Mouse (Mus musculus) G1E (cell line): Measurements from ENCODE around the gene Adamtsl4. TPM values are rescaled to one million over a fixed set of nuclear protein-coding genes. Genes with fewer than 3 reads are reported as not detected.

Source experiments
- ATAC-seq: 2 replicates; pipeline ENCODE4 v1.8.0; 2016; ENCODE audit warnings: mild to moderate bottlenecking; ENCODE audit not compliant: insufficient number of reproducible peaks, poor library complexity, low FRiP score, severe bottlenecking; ENCODE audit errors: extremely low read depth
- DNase-seq: peaks from one replicate; pipeline ENCODE4 v3.0.0; 2012; ENCODE audit warnings: low spot score
- H3K27me3 ChIP-seq: 2 replicates; pipeline ENCODE4 v1.6.1; 2012; ENCODE audit warnings: mild to moderate bottlenecking, low read length, inconsistent platforms; ENCODE audit not compliant: insufficient read depth
- H3K36me3 ChIP-seq: replicated peaks from 2 replicates; pipeline ENCODE3; 2012; ENCODE audit warnings: mild to moderate bottlenecking, inconsistent platforms
- H3K4me1 ChIP-seq: 2 replicates; pipeline ENCODE4 v1.6.1; 2012; ENCODE audit warnings: low read depth, low read length, inconsistent platforms, mixed read lengths; ENCODE audit not compliant: insufficient read depth
- H3K4me3 ChIP-seq: 2 replicates; pipeline ENCODE4 v1.5.1; 2012; ENCODE audit warnings: low read depth, mild to moderate bottlenecking, inconsistent platforms, low read length, moderate library complexity, mixed read lengths
- H3K9me3 ChIP-seq: replicated peaks from 2 replicates; pipeline ENCODE4 v1.6.1; 2012; ENCODE audit warnings: inconsistent platforms
- CTCF ChIP-seq: IDR thresholded peaks from 2 replicates; pipeline ENCODE4 v1.5.1; 2012; ENCODE audit warnings: low read depth, low read length, inconsistent platforms, mixed read lengths
- GATA1 ChIP-seq: IDR thresholded peaks from 2 replicates; pipeline ENCODE4 v1.6.1; 2012; ENCODE audit warnings: borderline replicate concordance, low read length, inconsistent platforms, mixed read lengths
- GATA2 ChIP-seq: IDR thresholded peaks from 2 replicates; pipeline ENCODE4 v1.6.1; 2012; ENCODE audit warnings: low read depth, low read length, inconsistent platforms, borderline replicate concordance
- POLR2AphosphoS5 ChIP-seq: IDR thresholded peaks from 2 replicates; pipeline ENCODE4 v1.6.1; 2012; ENCODE audit warnings: low read depth, low read length, inconsistent platforms; ENCODE audit not compliant: insufficient replicate concordance
- TAL1 ChIP-seq: conservative IDR thresholded peaks from 2 replicates; pipeline ENCODE4 v1.6.1; 2012; ENCODE audit warnings: low read depth, low read length, inconsistent platforms, mixed read lengths
- polyA plus RNA-seq: library from polyadenylated mRNA; stranded (reverse); fragments of >175 nt; gene quantifications from 2 replicates; pipeline ENCODE4 v1.2.3, GENCODE M21; 2012
- total RNA-seq, 2 experiments: library from RNA; stranded (forward) in 1 of 2; stranded (reverse) in 1 of 2; fragments of 200-1000 nt in 1 of 2; fragments of >200 nt in 1 of 2; fragmentation: Nextera tagmentation in 1 of 2; gene quantifications; 2 replicates each; pipeline ENCODE4 v1.2.3; 2014 to 2017

Adamtsl4 gene
- total and polyA plus RNA-seq, 3 experiments = 0.11 TPM; not detected in 2

GRCm38 (mm10) chr3:95639694-95640093 lies 48.0 kb downstream of the Adamtsl4 start:
- Histone ChIP-seq H3K36me3 (peaks cover 73% of the 10 kb centered on the region), H3K9me3 (no peaks in the 10 kb centered on the region), H3K4me3 (no peak overlapping the region), H3K27me3 (no peaks in the 10 kb centered on the region), H3K4me1 (peaks cover 48% of the 10 kb centered on the region)
- TF ChIP-seq POLR2AphosphoS5 (no peak), GATA1 (no peak), CTCF (no peak), GATA2 (no peak), TAL1 (no peak)
- ATAC-seq (no peak), DNase-seq (no peak)

GRCm38 (mm10) chr3:95636072-95636471 lies 51.6 kb downstream of the Adamtsl4 start:
- Histone ChIP-seq H3K36me3 (peaks cover 96% of the 10 kb centered on the region), H3K4me1 (peaks cover 23% of the 10 kb centered on the region), H3K27me3 (no peaks in the 10 kb centered on the region), H3K4me3 (no peak overlapping the region), H3K9me3 (no peaks in the 10 kb centered on the region)
- DNase-seq (no peak), ATAC-seq (no peak)
- no peak for TF ChIP-seq GATA1

GRCm38 (mm10) chr3:95635636-95636035 lies 52.1 kb downstream of the Adamtsl4 start:
- Histone ChIP-seq H3K4me3 (no peak overlapping the region), H3K36me3 (peaks cover 97% of the 10 kb centered on the region), H3K27me3 (no peaks in the 10 kb centered on the region), H3K4me1 (peaks cover 23% of the 10 kb centered on the region), H3K9me3 (no peaks in the 10 kb centered on the region)
- TF ChIP-seq TAL1 = no peak
- DNase-seq = no peak
- ATAC-seq = no peak

- peaks cover 100% of the 10 kb centered on the region for H3K36me3 ChIP-seq
- no peaks in the 10 kb centered on the region for H3K27me3 ChIP-seq
- no peak overlapping the region for H3K4me3 ChIP-seq
- peaks cover 31% of the 10 kb centered on the region for H3K4me1 ChIP-seq
- TF ChIP-seq POLR2AphosphoS5 (no peak), CTCF (peak; percentile 52)
- DNase-seq = peak; percentile 35
- H3K9me3 ChIP-seq = no peaks in the 10 kb centered on the region
- no peak for ATAC-seq
These were observed 54.8 kb downstream of the Adamtsl4 start for GRCm38 (mm10) chr3:95632648-95633588.

GRCm38 (mm10) chr3:95631304-95631703 lies 56.4 kb downstream of the Adamtsl4 start:
- no peak for DNase-seq
- Histone ChIP-seq H3K27me3 (no peaks in the 10 kb centered on the region), H3K9me3 (no peaks in the 10 kb centered on the region), H3K4me3 (no peak overlapping the region), H3K4me1 (peaks cover 35% of the 10 kb centered on the region), H3K36me3 (peaks cover 100% of the 10 kb centered on the region)
- ATAC-seq = no peak
- TF ChIP-seq TAL1 (no peak), GATA2 (no peak), GATA1 (no peak), POLR2AphosphoS5 (no peak), CTCF (no peak)

GRCm38 (mm10) chr3:95630856-95631255 lies 56.9 kb downstream of the Adamtsl4 start:
- no peak for DNase-seq
- H3K4me1 ChIP-seq = peaks cover 40% of the 10 kb centered on the region
- no peaks in the 10 kb centered on the region for H3K27me3 ChIP-seq
- H3K36me3 ChIP-seq = peaks cover 100% of the 10 kb centered on the region
- no peak for TF ChIP-seq GATA2
- no peak for TF ChIP-seq CTCF
- no peak for TF ChIP-seq POLR2AphosphoS5
- no peak for TF ChIP-seq GATA1
- no peak for TF ChIP-seq TAL1
- ATAC-seq = no peak
- H3K9me3 ChIP-seq = no peaks in the 10 kb centered on the region
- H3K4me3 ChIP-seq = no peak overlapping the region

GRCm38 (mm10) chr3:95629755-95630154 lies 58.0 kb downstream of the Adamtsl4 start:
- Histone ChIP-seq H3K27me3 (no peaks in the 10 kb centered on the region), H3K36me3 (peaks cover 89% of the 10 kb centered on the region), H3K4me3 (no peak overlapping the region), H3K4me1 (peaks cover 39% of the 10 kb centered on the region), H3K9me3 (no peaks in the 10 kb centered on the region)
- no peak for DNase-seq
- TF ChIP-seq TAL1 (no peak), POLR2AphosphoS5 (no peak), GATA1 (no peak), CTCF (no peak), GATA2 (no peak)
- no peak for ATAC-seq
